Mouse (Mus musculus): ENCODE measurements around the gene Thsd1. TPM values are rescaled to one million over a fixed set of nuclear protein-coding genes. Genes with fewer than 3 reads are reported as not detected.

Gene Thsd1
- polyA plus RNA-seq, 1 experiment from 2014 or later = 8.0 TPM

DNA sequence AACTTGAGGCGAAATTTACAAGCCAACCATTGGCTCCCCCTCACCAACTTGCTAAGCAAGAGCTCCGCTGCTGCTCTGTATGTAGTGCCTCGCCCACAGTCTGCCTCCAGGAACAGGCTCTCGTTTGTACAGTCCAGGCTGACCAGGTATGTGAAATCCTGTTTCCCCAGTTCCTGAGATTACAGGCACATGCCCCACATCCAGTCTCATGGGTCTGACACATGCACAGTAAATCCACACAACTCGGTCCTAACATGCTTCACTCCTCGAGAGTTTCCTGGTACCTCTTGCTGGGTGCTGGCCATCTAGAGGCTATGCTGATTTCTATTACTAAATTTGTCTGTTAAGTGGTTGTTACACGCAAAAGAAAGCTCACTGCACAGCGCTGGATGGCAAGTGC, 752 bp upstream of the Thsd1 start:
- H3K36me3 ChIP-seq = peaks cover 23% of the 10 kb centered on the region
- H3K4me2 ChIP-seq = peak overlapping the region; percentile 94; the same call in 1 of the 2 replicates
- 58% methylated on average over 8 of the region's 8 CpGs for WGBS
- no peak overlapping the region for H3K4me3 ChIP-seq (replicated peaks)
- no peak for ATAC-seq (ENCODE audit: insufficient number of reproducible peaks, insufficient read depth, low FRiP score, low TSS enrichment, low read depth)
- 0 out of 2 replicates have a peak, but pooled peaks cover 5% of the 10 kb centered on the region for H3K9me3 ChIP-seq
- H3K27ac ChIP-seq = no peak overlapping the region
- H3K4me1 ChIP-seq (replicated peaks) = no peaks in the 10 kb centered on the region
- H3K9ac ChIP-seq (replicated peaks) = no peak overlapping the region
- peaks cover 26% of the 10 kb centered on the region for H3K27me3 ChIP-seq

DNA sequence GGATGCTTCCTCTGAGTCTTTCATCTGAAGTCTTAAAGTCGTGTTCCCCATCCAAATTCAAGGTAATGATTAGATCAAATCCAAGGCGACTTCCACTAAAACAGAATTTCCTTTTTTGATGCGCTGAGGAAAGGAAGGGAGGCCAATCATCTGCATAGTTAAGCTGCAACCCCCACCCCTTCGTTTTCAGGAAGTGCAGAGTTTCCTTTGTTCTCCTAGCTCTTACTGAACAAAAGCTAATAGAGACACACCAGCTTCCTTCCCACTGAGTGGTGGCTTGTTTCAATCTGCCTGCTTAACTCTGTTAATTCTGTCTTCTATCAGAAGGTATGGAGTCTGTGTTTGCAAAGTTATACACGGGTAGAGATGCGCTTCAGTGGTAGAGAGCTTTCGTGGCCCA, 1.5 kb downstream of the Thsd1 start:
- no peak overlapping the region for H3K4me3 ChIP-seq (replicated peaks)
- no peak overlapping the region for H3K4me2 ChIP-seq
- ATAC-seq (ENCODE audit: insufficient number of reproducible peaks, insufficient read depth, low FRiP score, low TSS enrichment, low read depth) = no peak
- peaks cover under 1% of the 10 kb centered on the region; the same call in 1 of the 2 replicates for H3K36me3 ChIP-seq
- no peaks in the 10 kb centered on the region for H3K9me3 ChIP-seq
- 54% methylated on average over 7 of the region's 7 CpGs for WGBS
- peaks cover 26% of the 10 kb centered on the region for H3K27me3 ChIP-seq
- no peak overlapping the region for H3K27ac ChIP-seq
- no peaks in the 10 kb centered on the region for H3K4me1 ChIP-seq (replicated peaks)
- H3K9ac ChIP-seq (replicated peaks) = no peak overlapping the region

- Histone ChIP-seq H3K27ac (no peak overlapping the region), H3K9ac (replicated peaks) (no peak overlapping the region), H3K4me2 (no peak overlapping the region), H3K27me3 (no peaks in the 10 kb centered on the region), H3K4me3 (replicated peaks) (no peak overlapping the region), H3K9me3 (no peaks in the 10 kb centered on the region), H3K36me3 (no peaks in the 10 kb centered on the region), H3K4me1 (replicated peaks) (no peaks in the 10 kb centered on the region)
- no peak for ATAC-seq (ENCODE audit: insufficient number of reproducible peaks, insufficient read depth, low FRiP score, low TSS enrichment, low read depth)
- 89% methylated on average over 9 of the region's 9 CpGs for WGBS
These were observed 15.9 kb downstream of the Thsd1 start for GRCm38 (mm10) chr8:22242986-22243385.

- no peak overlapping the region for H3K9ac ChIP-seq (replicated peaks)
- no peaks in the 10 kb centered on the region for H3K27me3 ChIP-seq
- no peak overlapping the region for H3K4me2 ChIP-seq
- H3K36me3 ChIP-seq = no peaks in the 10 kb centered on the region
- H3K27ac ChIP-seq = no peak overlapping the region
- no peak overlapping the region for H3K4me3 ChIP-seq (replicated peaks)
- no peak for ATAC-seq (ENCODE audit: insufficient number of reproducible peaks, insufficient read depth, low FRiP score, low TSS enrichment, low read depth)
- no peaks in the 10 kb centered on the region for H3K9me3 ChIP-seq
- 65% methylated on average over 1 of the region's 1 CpGs for WGBS
- H3K4me1 ChIP-seq (replicated peaks) = no peaks in the 10 kb centered on the region
These were observed 18.6 kb downstream of the Thsd1 start for GRCm38 (mm10) chr8:22245663-22246062.

GRCm38 (mm10) chr8:22247956-22248355, 20.8 kb downstream of the Thsd1 start:
- H3K36me3 ChIP-seq = no peaks in the 10 kb centered on the region
- H3K27ac ChIP-seq = no peak overlapping the region
- H3K9me3 ChIP-seq = no peaks in the 10 kb centered on the region
- H3K4me1 ChIP-seq (replicated peaks) = no peaks in the 10 kb centered on the region
- H3K9ac ChIP-seq (replicated peaks) = no peak overlapping the region
- H3K4me2 ChIP-seq = no peak overlapping the region
- H3K4me3 ChIP-seq (replicated peaks) = no peak overlapping the region
- 79% methylated on average over 12 of the region's 12 CpGs for WGBS
- ATAC-seq (ENCODE audit: insufficient number of reproducible peaks, insufficient read depth, low FRiP score, low TSS enrichment, low read depth) = no peak
- H3K27me3 ChIP-seq = no peaks in the 10 kb centered on the region

- H3K27ac ChIP-seq = no peak overlapping the region
- no peaks in the 10 kb centered on the region for H3K36me3 ChIP-seq
- no peak for ATAC-seq (ENCODE audit: insufficient number of reproducible peaks, insufficient read depth, low FRiP score, low TSS enrichment, low read depth)
- no peaks in the 10 kb centered on the region for H3K4me1 ChIP-seq (replicated peaks)
- H3K9ac ChIP-seq (replicated peaks) = no peak overlapping the region
- no peaks in the 10 kb centered on the region for H3K9me3 ChIP-seq
- no peak overlapping the region for H3K4me3 ChIP-seq (replicated peaks)
- H3K4me2 ChIP-seq = no peak overlapping the region
- 79% methylated on average over 9 of the region's 9 CpGs for WGBS
- no peaks in the 10 kb centered on the region for H3K27me3 ChIP-seq
These were observed 22.0 kb downstream of the Thsd1 start for GRCm38 (mm10) chr8:22249080-22249479.

- Histone ChIP-seq H3K27ac (no peak overlapping the region), H3K4me3 (replicated peaks) (no peak overlapping the region), H3K4me1 (replicated peaks) (no peaks in the 10 kb centered on the region), H3K4me2 (no peak overlapping the region), H3K9me3 (peaks cover 7% of the 10 kb centered on the region; the same call in 1 of the 2 replicates), H3K36me3 (no peaks in the 10 kb centered on the region), H3K27me3 (no peaks in the 10 kb centered on the region), H3K9ac (replicated peaks) (no peak overlapping the region)
- WGBS = 81% methylated on average over 18 of the region's 18 CpGs
- no peak for ATAC-seq (ENCODE audit: insufficient number of reproducible peaks, insufficient read depth, low FRiP score, low TSS enrichment, low read depth)
These were observed 31.9 kb downstream of the Thsd1 start for GRCm38 (mm10) chr8:22258946-22259450.

DNA sequence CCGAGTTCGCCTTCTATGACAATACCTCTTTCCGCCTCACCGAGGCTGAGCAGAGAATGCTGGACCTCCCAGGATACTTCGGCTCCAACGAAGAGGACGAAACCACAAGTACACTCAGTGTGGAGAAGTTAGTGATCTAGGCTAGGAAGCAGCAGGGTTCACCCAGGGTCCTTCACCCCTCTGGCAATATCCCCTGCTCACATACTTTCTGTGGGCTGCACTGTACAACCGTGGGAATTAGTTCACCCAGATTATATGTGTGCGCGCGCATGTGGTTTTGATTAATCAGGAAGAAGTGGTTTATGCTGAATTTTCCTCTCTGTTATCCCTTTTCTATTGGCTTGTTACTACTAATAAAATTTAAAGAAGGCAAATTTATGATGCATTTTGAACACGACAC, 32.4 kb downstream of the Thsd1 start:
- Histone ChIP-seq H3K4me1 (replicated peaks) (no peaks in the 10 kb centered on the region), H3K36me3 (no peaks in the 10 kb centered on the region), H3K27ac (no peak overlapping the region), H3K4me3 (replicated peaks) (no peak overlapping the region), H3K9me3 (peaks cover 7% of the 10 kb centered on the region; the same call in 1 of the 2 replicates), H3K4me2 (no peak overlapping the region), H3K27me3 (no peaks in the 10 kb centered on the region), H3K9ac (replicated peaks) (no peak overlapping the region)
- 80% methylated on average over 12 of the region's 12 CpGs for WGBS
- no peak for ATAC-seq (ENCODE audit: insufficient number of reproducible peaks, insufficient read depth, low FRiP score, low TSS enrichment, low read depth)

DNA sequence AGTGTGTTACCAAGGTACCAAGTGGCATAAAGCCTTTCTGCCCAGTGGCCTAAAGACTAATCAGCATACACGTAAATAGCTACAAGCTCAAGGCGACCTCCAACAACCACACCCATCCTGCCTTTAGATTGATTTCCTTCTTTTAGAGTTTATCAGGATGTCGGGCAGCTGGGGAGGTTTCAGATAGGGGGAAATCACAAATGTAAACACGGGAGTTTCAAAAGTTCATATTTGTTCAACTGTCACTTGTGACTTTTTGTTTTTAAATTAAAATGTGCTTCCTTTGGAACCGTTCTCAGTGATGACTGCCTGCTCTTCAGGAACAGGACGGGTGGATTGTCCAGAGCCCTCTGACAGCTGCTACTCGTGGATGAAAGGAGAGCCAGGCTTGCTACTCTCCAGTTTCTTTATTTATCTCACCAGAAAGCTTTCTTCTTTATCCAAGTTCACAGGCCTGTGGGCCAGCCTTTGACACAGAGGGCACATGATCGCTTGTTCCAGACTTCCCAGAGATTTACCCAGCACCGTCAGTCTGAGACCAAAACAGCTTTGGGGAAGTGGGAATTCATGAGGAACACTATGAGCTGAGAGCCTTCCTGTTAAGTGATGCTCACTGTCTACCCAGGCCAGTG, 33.1 kb downstream of the Thsd1 start:
- Histone ChIP-seq H3K9me3 (peaks cover 7% of the 10 kb centered on the region; the same call in 1 of the 2 replicates), H3K36me3 (no peaks in the 10 kb centered on the region), H3K4me2 (no peak overlapping the region), H3K27ac (no peak overlapping the region), H3K4me3 (replicated peaks) (no peak overlapping the region), H3K4me1 (replicated peaks) (no peaks in the 10 kb centered on the region), H3K27me3 (no peaks in the 10 kb centered on the region), H3K9ac (replicated peaks) (no peak overlapping the region)
- WGBS = 66% methylated on average over 9 of the region's 9 CpGs
- ATAC-seq (ENCODE audit: insufficient number of reproducible peaks, insufficient read depth, low FRiP score, low TSS enrichment, low read depth) = no peak

DNA sequence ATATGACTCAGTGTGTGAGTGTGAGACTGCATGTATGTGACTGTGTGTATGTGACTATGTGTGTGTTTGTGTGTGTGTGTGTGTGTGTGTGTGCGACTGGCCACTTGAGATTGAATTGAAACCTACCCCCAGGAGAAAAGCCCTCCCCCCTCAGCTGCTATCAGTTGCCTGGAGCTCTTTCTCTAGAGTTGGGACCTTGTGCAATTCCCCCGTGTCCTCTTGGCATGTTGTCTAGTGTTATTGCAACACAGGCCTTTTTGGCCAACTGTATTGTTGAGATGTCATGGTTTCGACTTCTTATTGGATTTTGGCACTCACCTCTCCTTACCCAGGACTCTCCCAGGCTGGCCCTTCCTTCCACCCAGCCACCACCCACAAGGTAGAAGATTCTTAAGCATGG, 35.2 kb downstream of the Thsd1 start:
- no peaks in the 10 kb centered on the region for H3K27me3 ChIP-seq
- H3K9ac ChIP-seq (replicated peaks) = no peak overlapping the region
- no peak for ATAC-seq (ENCODE audit: insufficient number of reproducible peaks, insufficient read depth, low FRiP score, low TSS enrichment, low read depth)
- no peaks in the 10 kb centered on the region for H3K4me1 ChIP-seq (replicated peaks)
- WGBS = 88% methylated on average over 3 of the region's 3 CpGs
- H3K36me3 ChIP-seq = no peaks in the 10 kb centered on the region
- no peak overlapping the region for H3K4me3 ChIP-seq (replicated peaks)
- no peak overlapping the region for H3K4me2 ChIP-seq
- H3K9me3 ChIP-seq = peaks cover 7% of the 10 kb centered on the region; the same call in 1 of the 2 replicates
- H3K27ac ChIP-seq = no peak overlapping the region

- Histone ChIP-seq H3K9me3 (peaks cover 7% of the 10 kb centered on the region; the same call in 1 of the 2 replicates), H3K4me3 (replicated peaks) (no peak overlapping the region), H3K27me3 (no peaks in the 10 kb centered on the region), H3K4me1 (replicated peaks) (no peaks in the 10 kb centered on the region), H3K4me2 (no peak overlapping the region), H3K27ac (no peak overlapping the region), H3K9ac (replicated peaks) (no peak overlapping the region), H3K36me3 (no peaks in the 10 kb centered on the region)
- ATAC-seq (ENCODE audit: insufficient number of reproducible peaks, insufficient read depth, low FRiP score, low TSS enrichment, low read depth) = no peak
- WGBS = 76% methylated on average over 6 of the region's 6 CpGs
These were observed 37.2 kb downstream of the Thsd1 start for GRCm38 (mm10) chr8:22264292-22264691.

GRCm38 (mm10) chr8:22264787-22265186, 37.7 kb downstream of the Thsd1 start:
- H3K4me3 ChIP-seq (replicated peaks) = no peak overlapping the region
- WGBS = 76% methylated on average over 6 of the region's 6 CpGs
- H3K4me2 ChIP-seq = no peak overlapping the region
- no peaks in the 10 kb centered on the region for H3K27me3 ChIP-seq
- H3K9me3 ChIP-seq = peaks cover 7% of the 10 kb centered on the region; the same call in 1 of the 2 replicates
- H3K36me3 ChIP-seq = no peaks in the 10 kb centered on the region
- ATAC-seq (ENCODE audit: insufficient number of reproducible peaks, insufficient read depth, low FRiP score, low TSS enrichment, low read depth) = no peak
- no peaks in the 10 kb centered on the region for H3K4me1 ChIP-seq (replicated peaks)
- H3K9ac ChIP-seq (replicated peaks) = no peak overlapping the region
- no peak overlapping the region for H3K27ac ChIP-seq
